22 mouse cellular contexts compared by ENCODE assay signal in the genomic region with DNA sequence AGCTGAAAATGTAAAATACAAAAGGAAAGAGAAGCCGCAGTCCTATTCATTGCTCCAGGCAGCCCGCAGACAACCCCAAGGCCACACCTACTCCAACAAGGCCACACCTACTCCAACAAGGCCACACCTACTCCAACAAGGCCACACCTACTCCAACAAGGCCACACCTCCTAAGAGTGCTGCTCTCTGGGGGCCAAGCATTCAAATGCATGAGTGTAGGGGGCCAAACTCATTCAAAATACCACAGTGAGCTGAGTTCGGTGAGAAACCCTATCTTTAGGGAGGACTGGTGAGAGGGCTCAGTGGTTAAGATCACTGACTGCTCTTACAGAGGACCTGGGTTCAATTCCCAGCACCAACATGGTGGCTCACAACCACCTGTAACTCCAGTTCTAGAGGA. TPM values are rescaled to one million over a fixed set of nuclear protein-coding genes. Genes with fewer than 3 reads are reported as not detected.
"Had no signal": no experiment of that assay in that cellular context is flagged by ENCODE, and none has a peak within 500 bp of the region (broad histone marks: within the 10 kb centered on the region; RNA-seq: fewer than 3 reads in every experiment).

No protein-coding gene starts in this region.

- H3K4me2 ChIP-seq: liver, embryonic 12.5 days; liver, embryonic 15.5 days; lung, embryonic 15.5 days; midbrain, embryonic 13.5 days; neural tube, embryonic 13.5 days had no signal

- H3K4me1 ChIP-seq: liver, embryonic 12.5 days; liver, embryonic 15.5 days; megakaryocyte, embryonic 14.5 days had no signal

- H3K27ac ChIP-seq: kidney, postnatal 0 days; layer of hippocampus, adult 2 months; liver, embryonic 12.5 days; liver, embryonic 15.5 days; lung, embryonic 15.5 days; midbrain, embryonic 10.5 days; midbrain, embryonic 13.5 days; neural tube, embryonic 13.5 days had no signal

- H3K9ac ChIP-seq: limb, embryonic 13.5 days; liver, embryonic 12.5 days; liver, embryonic 15.5 days; lung, embryonic 15.5 days; midbrain, embryonic 13.5 days; neural tube, embryonic 13.5 days had no signal

- H3K27me3 ChIP-seq: limb, embryonic 13.5 days; liver, embryonic 12.5 days; liver, embryonic 15.5 days; lung, embryonic 15.5 days; megakaryocyte, embryonic 14.5 days; midbrain, embryonic 13.5 days; neural tube, embryonic 13.5 days had no signal

- H3K4me3 ChIP-seq: layer of hippocampus, adult 2 months; limb, embryonic 10.5 days; limb, embryonic 13.5 days; liver, embryonic 12.5 days; liver, embryonic 15.5 days; lung, embryonic 15.5 days; megakaryocyte, embryonic 14.5 days; midbrain, embryonic 10.5 days; midbrain, embryonic 13.5 days; myocyte; neural tube, embryonic 13.5 days had no signal

- H3K36me3 ChIP-seq: liver, embryonic 12.5 days; liver, embryonic 15.5 days; lung, embryonic 15.5 days; midbrain, embryonic 13.5 days; neural tube, embryonic 13.5 days had no signal

- DNase-seq: kidney, postnatal 25 days; layer of hippocampus, adult 9-11 months; liver; lung, adult 18-20 months; lung, postnatal 36 days; thymus, adult 2 months; thymus, postnatal 25 days had no signal

- H3K9me3 ChIP-seq: liver, embryonic 15.5 days; midbrain, embryonic 13.5 days had no signal

- ATAC-seq: liver, embryonic 12.5 days; midbrain, embryonic 13.5 days; midbrain, embryonic 16.5 days had no signal

RNA-seq across cellular contexts. Expression of a gene that starts 60.0 kb away (rescaled TPM):
- total RNA-seq: monocyte, adult 5-6 weeks; neutrophil, adult 5-6 weeks had no signal
